Mouse (Mus musculus) thymus, adult 18-20 months (tissue): Measurements from ENCODE around the gene Myo3b.
"Not testable (repeated sequence)": the region's sequence is repeated elsewhere in the genome, so short reads cannot be mapped to it uniquely, and the experiment has no call there.

Experiments
- DNase-seq, 2 experiments: peaks; one replicate each; pipeline ENCODE4 v3.0.0; 2022; ENCODE audit warnings: mixed read lengths in 2 of 2

The Myo3b gene

DNA sequence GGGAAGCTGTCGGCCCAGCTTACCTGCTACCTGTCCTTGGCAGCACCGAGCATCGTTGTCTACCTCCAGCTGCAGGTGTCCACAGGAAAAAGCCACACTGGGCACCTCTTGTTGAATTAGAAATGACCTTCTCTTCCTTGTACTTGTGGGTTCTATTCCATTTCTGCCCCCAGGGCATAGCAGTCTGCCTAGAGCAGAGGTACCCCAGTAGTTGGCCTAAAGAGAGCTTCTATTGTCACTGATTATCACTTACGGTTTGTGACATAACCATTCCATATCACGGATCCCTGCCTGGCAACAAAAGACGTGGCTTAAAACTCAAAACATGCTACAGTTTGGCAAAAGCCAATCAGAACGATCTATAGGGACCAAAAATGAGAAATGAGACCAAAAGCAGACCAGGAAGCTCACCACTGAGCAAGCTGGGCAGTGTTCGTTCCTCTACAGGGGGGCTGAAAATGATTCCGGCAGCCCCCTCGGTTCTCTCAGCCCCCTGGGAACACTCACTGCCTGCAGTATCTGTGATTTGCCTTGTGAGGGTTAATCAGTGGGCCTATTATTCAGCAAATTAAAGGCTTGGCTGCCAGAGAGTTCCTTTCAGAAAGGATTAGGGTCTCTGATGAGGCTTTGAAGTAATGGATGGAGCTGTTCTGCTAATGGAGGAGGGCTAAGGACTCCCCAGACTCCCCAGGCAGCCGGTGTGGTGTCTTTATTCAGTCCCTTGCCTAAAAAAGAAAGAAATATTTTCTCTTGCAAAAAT is 163.1 kb downstream of the Myo3b start:
- DNase-seq, result no peak

DNA sequence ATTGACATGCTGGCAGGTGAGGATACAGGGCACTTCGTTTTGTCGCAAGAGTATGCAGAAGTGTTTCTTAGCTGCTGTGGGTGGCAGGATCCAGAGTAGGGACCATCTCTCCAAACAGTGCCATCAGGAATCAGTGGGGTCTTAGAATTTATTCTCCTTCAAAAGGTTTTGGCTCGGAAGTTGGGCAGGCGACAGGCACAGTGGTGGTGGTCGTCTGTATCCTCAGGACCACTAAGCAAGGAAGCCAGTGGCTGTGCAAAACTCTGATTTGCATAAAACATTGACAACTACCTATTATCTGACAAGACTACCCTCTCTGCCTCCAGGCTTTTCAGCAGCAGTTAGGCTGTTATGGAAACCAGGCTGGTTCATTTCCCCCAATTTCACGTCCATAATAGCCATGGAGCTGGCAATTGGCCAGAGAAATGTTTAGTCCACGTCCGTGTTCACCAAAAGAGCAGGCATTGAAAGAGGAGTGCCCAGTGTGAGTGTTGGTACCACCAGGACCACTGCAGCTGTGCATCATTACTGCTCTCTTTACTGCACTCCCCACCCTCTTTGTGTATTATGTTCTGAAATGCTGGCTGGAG is 163.7 kb downstream of the Myo3b start:
- DNase-seq, result no peak

DNA sequence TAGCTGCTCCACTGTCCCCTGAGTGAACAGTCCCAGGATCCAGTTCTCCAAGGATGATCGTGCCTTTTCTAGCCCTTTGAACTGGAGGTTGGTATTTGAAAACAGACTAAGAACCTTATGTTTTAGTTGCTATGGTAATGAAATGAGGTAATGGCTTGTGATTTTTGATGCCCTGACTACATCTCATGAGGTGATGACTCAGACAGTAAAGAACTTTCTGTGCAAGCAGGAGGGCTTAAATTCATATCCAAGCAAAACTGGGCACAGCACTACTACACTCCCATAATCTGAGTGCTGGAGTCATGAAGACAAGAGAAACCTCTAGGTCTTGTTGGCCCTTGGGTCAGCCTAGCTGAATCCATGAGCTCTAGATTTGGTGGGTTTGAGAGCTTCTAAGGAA is 169.5 kb downstream of the Myo3b start:
- DNase-seq, result no peak

DNA sequence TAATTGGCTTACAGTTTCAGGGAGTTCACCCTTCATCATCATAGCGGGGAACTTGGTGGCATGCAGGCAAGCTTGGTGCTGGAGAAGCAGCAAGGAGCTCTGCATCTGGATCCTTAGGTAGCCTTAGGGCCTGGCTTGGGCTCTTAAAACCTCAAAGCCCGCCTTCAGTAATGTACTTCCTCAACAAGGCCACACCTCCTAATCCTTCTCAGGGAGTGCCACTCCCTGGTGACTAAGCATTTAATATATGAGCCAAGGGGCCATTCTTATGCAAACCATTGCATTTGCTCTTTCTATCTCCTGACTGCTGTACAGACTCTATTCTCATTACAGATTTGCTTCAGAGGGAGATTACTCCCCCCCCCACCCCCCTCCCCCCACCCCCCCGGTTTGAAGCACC is 170.9 kb downstream of the Myo3b start:
- no peak for DNase-seq

DNA sequence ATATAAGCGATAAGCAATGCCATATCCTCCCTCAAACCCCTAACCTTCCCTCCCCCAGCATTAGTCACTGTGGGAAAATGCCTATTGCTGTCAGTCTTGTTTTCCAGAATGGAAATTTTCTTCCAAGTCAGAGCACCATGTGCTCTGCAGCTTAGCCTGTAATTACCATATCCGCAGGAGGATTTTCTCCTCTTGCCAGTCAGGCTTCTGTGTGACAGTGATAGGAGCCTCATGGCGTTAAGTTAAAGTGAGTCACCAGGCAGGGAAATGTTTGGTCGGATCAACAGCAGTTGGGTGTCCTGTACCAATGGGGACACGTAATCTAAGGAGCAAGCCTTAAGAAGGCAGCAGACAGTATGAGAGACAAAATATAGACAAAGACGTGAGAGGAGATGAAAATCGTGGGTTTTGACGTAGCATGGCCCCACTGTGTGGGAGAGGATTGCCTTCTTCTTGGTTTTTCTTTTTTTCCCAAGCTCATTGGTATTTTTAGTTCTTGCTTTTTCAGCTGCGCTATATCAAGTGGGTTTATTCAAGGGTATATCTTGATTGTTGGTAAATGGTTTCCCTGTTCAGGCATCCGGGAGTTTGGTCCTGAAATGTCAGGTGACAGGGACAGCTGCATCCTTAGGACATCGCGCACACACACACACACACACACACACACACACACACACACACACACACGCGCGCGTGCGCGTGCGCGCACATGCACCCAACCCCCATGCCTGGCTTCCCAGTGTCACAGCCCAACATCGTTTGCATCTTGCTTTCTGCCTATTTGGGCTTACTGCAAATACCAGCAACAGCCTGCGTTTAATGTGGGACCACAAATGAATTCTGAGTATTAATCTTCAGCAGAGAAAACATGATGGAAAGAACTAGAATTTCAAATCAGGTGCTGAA is 171.8 kb downstream of the Myo3b start:
- no peak for DNase-seq

DNA sequence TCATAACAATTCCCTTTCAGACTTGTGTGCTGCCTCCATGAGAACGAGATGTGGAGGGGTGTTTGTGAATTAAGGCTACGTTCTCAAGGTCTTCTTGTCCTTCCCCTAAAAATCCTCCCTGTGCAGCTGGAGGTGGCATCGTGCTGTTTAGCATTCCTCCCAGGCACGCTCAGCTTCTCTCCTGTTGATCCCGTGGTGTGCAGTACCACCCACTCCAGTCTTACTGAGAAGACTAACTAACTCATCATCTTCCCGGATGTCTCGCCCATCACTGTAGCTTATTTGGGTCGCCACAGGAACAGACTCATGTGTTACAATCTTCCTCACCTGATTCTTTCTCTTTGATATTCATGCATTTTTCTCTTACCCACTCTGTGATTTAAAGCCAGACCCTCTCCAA is 175.5 kb downstream of the Myo3b start:
- DNase-seq, result no peak

DNA sequence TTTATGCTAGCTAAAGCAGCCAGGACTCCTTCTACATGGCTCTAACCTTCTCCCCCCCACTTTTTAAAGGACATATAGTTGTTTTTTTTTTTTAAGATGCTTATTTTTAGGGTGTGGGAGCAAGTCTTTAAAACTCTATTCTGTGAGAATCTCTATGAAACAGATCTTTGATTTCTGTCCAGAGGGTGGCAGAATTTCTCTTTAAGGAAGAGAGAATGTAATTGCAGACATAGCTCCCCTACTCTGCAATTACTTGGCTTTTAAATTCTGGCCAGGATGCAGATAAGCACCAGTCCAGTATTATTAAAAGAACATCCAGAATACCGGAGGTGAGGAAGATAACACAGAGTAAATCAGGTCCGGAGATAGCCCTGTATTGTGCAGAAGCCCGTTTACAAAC is 178.9 kb downstream of the Myo3b start:
- no peak for DNase-seq

DNA sequence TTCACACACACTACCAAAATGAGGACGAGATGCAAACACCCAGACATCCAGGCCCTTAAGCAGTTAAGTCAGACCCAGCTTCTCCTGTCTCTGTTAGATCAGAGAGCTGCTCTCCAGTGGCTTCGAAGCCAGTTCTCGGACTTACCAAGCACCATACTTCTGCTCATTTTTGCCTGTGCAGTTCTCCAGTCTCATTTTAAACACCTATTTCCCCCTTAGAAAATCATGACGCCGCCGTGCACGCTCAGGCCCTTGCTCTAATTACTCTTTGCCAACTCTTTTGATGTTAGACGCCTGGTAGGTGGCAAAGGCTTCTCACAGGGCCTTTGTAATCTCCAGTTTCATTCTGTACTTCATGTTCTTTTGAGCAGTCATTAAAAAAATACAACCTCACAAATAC is 179.5 kb downstream of the Myo3b start:
- no peak for DNase-seq

DNA sequence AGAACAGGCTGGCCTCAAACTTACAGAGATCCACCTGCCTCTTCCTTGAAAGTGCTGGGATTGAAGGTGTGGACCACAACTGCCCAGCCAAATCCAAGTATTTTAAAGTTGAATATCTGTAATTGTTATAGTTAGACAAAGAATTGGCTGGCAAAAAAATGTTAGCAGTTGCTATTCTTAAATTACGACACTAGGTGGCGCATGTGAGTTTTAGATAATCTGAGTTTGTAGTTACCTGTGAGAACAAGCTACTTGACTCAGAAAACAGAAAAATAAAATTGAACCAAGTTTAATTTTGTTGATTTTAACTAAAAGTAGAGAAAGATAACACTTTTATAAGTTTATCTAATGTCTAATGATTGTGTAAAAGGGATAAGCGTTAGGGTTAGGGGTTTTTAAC is 187.8 kb downstream of the Myo3b start:
- DNase-seq, result no peak

DNA sequence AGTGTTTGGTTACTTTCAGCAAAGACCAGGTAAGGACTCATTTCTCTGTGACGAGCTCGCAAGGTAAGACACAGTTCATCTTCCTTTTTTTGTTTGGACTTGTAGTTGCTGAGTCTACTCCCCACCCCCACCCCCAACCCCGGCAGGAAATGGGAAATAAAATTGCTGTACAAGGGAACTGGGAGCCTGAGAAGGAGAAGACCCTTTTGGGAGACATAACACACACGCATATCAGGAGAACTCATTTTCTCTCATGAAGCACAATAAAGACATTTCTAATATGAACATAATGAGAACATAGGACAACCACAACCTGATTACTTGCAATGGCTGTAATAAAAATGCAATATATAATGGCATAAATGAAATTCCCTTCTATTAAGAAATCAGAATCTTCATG is 195.5 kb downstream of the Myo3b start:
- not testable (repeated sequence) for DNase-seq

DNA sequence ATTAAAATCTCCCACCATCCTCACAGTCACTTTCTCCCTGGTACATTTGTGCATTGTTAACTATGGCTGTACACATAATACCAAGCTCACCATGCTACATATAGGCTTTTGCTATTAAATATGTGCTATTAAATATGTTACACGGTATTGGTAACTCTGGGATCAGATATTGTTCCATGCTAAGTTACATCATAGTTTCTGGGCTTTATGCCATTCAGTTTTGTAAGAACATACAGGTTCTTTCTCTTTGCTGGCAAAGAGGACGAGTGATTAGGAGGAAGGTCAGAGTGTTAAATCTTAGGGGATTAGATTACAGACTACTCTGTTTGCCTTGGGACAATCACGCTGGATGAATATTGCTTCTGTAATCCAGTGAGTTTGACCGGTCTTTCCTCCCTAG is 207.1 kb downstream of the Myo3b start:
- no peak for DNase-seq

DNA sequence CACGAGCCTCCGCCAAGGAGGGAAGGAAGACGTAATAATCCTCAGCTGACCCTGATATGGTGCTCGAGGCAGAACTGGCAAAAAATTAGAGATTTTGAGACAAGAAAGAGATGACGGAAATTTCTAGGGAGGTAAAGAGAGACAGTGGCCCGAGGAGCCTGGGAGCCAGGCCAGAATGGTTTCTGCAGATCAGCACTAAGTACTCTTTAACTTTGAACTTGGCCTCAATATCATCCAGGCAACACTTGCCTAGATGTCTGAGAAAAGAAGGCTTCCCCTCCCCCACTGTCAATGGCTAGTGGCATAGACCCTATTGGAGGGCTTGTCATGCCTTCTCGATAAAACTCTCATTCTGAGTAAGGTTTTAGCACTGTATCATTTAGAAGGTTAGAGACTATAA is 209.7 kb downstream of the Myo3b start:
- no peak for DNase-seq

DNA sequence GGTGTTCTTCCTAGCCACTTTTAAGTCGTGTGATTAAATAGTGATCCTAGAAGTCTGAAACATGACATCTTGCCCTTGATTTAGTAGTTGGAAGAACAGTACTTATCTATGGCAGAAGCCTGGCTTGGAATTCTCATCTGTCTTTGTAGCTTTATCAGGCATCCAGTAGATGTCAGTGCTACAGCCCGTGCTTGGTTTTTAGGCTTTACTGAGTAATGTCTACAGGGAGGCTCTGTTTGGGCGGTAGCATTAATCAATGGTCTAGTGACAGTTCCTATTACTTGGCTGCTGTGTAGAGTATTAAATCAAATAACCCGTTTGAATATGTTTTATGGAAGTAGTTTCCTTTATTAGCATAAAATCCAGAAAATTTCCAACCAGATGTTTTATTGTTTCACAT is 210.9 kb downstream of the Myo3b start:
- DNase-seq, result no peak

DNA sequence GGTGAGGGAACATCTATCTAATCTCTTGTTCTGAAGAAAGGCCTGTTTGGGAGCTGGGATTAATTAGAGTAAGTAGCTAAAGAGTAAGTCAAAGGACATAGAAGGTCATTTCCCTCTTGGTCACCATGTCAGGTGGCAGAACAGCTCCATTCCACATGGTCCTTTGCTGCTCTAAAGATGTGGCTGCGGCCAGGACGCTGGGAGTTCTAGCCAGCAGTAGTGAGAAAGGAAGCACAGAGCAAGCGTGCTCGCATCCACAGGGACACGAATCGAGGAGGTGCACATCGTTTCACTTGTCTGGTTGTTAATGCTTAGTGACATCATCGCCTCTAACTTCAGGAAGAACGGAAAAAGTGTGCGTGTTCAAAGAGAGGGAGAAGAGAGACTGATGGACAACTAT is 212.3 kb downstream of the Myo3b start:
- DNase-seq, result no peak

DNA sequence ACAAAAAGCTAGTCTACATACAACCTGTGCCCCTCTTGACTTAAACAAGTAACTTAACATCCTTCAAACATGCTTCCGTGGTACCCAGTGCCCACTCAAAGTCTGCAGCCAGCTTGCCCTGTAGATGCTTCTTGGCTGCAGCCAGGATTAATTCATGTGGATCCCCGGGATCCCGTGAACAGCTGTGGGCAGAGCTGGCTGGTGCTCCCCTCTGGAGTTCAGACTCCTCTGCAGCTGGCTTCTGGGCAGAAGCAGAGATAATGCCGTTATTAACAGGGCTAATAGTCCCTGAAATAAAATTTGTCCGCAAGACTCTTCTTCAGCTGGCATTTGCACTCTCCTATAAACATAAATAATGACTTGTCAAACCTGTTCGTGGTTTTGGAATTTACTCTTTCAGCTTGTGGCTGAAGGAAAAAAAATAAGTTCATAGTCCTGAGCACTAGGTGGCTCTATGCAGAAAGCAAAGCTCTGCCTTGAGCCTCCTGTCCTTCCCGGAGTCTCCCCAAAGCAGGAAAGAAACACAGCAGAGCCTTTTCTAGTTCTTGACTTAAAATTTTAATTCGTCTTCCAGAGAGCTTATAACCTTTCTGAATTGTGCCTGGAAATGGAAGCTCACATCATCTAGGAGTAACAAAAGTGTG is 220.6 kb downstream of the Myo3b start:
- DNase-seq, result no peak

DNA sequence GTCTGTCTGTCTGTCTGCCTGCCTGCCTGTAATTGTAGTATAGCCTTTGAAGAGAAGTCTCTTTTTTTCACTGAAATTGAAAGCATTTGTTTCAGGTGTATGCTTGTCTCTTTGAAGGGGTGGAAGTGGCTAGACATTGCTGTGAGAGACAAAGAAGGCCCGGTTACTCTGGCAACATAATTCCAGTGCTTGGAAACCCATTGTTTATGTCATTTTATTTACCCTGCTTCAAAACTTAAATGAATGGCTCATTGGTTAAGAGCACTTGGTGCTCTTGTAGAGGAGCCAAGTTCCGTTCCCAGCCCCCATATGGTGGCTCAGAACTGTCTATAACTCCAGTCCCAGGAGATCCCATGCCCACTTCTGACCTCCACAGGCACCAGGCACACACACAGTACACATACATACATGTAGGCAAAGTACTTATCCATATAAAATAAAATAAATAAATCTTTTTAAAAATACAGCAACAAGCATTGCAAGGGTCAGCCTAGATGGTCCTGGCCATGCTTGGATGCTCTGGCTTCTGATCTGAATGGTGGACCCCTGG is 221.8 kb downstream of the Myo3b start:
- DNase-seq, result no peak

DNA sequence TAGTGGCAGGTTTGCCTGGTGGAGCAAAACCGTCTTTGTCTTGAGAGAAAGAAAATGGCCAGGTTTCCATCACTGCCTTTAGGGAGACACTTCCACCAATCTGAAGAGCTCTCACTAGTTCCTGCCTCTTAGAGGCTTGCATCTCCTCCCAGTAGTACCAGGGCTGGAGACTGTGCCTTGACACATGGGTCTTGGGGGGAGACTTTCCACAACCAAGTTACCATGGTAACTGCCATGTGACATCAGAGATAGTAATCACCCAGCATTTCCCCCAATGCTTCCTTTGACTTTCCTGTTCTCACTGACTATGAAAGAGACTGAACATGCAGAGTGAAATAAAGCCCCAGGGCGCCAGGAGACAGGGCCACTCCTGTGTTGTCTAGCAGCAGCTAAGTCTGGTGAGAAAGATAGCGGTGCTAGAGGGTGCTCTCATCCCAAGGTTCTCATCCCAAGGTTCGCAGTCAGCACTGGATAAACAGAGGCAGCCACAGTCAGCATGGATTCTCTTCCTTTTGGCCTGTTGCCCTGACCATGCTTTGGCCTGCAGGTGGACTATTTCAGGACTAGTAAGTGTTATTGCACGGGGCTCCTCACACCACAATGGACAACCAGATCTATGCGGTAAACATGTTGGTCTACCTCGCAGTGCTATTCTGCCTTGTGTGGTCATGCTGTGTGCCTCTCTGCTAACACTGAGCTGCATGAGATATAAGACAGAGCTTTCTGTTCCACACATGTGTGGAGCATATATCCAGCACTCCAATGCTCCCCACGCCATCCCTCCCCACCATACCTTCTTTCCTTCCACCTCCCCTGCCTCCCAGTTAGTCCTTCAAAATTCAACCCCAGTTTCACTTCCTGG is 223.0 kb downstream of the Myo3b start:
- peak in 1 of 2 experiments; percentile 10 for DNase-seq

DNA sequence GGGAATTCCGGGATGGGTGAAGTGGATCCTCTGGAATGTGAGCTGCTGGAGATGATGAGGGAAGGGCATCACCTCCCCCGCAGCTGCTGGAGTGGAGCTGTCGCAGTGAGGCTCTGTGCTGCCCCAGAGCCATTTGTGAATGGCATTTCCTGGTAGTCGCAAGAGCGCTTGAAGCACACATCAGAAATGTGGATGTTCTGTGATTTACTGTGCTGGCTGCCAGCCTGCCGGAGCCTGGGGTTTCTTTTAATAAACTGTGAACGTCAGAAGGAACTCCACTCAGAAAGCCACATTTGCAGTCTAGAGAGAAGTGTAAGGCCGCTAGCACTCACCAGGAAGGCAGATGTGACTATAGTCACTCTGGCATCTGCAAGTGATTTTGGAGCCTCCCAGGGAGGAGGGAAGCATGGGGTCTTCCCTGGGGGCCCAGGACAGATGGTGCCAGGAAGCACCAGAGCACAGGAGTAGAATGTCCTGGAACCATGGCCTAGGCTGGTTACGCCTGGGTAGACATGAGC is 223.7 kb downstream of the Myo3b start:
- DNase-seq, result no peak

DNA sequence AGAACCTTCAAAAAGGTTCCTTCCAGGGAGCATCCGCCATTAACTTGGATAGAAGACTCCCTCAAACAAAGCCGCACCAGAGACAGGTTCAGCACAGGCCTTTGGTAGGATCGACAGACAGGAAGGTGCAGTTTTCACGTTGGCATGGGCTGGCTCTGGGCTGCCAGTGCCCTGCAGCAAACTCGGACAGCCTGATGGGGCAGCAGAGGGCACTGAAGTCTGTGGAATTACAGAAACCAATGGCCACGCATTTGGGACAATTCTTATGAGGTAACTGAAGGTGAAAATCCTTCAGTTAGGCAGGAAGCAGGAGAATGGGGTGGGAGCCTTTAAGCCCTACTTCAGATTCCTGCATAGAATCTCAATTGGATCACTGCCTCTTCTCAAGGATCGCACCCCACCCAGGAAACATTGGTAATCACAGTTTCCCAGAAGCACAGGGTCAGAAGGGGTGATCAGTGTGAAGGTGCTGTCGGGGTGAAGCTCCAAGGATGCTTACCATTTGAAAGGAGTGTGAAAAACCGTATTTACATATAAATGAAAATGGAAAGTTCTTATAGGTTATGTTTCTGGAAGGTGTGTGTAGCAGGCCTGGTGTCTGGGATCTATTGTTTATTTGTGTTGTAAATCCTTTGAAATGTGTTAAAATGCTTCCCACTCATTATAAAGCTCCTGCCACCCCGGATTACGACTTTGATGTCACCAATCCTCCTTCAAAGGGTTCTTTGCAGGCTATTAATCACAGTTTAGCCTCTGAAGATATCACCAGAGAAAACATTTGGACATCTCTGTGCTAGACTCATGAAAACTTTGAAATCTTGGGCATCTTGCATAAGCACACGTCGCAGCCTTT is 239.7 kb downstream of the Myo3b start:
- no peak for DNase-seq

DNA sequence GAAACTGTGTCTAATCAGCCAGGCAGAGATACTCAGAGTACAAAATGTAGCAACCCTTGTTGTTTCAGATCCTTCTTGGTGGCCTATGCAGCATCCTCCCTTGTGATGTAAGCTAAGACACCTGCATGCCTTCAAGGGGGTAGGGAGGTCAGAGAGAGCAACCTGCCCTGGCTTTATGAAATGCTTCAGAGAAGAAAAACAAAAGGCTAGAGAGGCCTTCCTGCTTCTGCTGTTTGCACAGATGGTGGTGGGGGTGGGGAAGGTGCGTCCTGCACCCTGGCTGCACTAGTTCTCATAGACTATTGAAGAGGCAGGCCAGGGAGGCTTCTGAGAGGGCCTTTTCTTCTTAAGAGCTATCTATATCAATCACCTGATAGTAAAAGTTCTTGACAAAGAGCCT is 245.2 kb downstream of the Myo3b start:
- peak in 1 of 2 experiments; percentile 19 for DNase-seq

DNA sequence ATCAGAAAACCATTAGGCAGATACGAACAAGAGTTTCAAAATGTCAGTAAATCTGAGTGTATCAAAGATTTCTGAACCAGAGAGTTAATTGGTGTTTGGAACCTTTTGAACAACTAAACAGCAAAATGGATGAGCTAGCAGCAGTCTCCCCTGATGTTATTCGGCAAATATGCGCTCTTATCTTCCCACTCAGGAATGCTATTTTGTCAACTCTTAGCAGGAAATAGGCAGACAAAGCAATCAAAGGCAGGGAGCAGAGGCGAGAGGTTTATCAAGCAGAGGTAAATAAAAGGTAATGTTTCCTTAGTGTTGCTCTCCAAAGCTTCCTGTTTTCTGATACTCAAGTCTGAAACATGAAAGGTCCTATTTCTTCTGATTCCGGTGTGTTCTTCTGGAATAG is 252.1 kb downstream of the Myo3b start:
- no peak for DNase-seq
